Mouse (Mus musculus) MEL (cell line): Measurements from ENCODE around the gene Tmem87b. TPM values are rescaled to one million over a fixed set of nuclear protein-coding genes. Genes with fewer than 3 reads are reported as not detected.

Experiments used
- DNase-seq: peaks from one replicate; pipeline ENCODE4 v3.0.0; 2011; ENCODE audit warnings: low read depth, low spot score
- H3K27ac ChIP-seq: 2 replicates; pipeline ENCODE4 v1.5.1; 2012; ENCODE audit warnings: low read depth, mild to moderate bottlenecking, control low read depth, low read length, moderate library complexity; ENCODE audit not compliant: control insufficient read depth
- H3K27me3 ChIP-seq, 2 experiments: fragments of 150-350 bp in 1 of 2; sonication (generic) in 1 of 2; 2 replicates each; pipeline ENCODE4 v1.6.1; 2012; ENCODE audit warnings: low read length in 2 of 2, mild to moderate bottlenecking in 2 of 2, improper control_type of control experiment in 1 of 2, moderate library complexity in 1 of 2; ENCODE audit not compliant: insufficient read depth in 2 of 2, control insufficient read depth in 1 of 2
- H3K36me3 ChIP-seq, 2 experiments: 2 replicates each; pipeline ENCODE4 v1.6.1; 2012 to 2014; ENCODE audit warnings: low read length in 2 of 2, improper control_type of control experiment in 1 of 2, inconsistent platforms in 1 of 2, mild to moderate bottlenecking in 1 of 2; ENCODE audit not compliant: insufficient read depth in 2 of 2, control insufficient read depth in 1 of 2
- H3K4me1 ChIP-seq, 2 experiments: fragments of 150-350 bp in 1 of 2; sonication (generic) in 1 of 2; 2 replicates each; pipeline ENCODE4 v1.6.1; 2012; ENCODE audit warnings: low read length in 2 of 2, improper control_type of control experiment in 1 of 2, mild to moderate bottlenecking in 1 of 2; ENCODE audit not compliant: insufficient read depth in 2 of 2, control insufficient read depth in 1 of 2
- H3K4me3 ChIP-seq, 2 experiments: fragments of 150-350 bp in 1 of 2; sonication (generic) in 1 of 2; 2 replicates each; pipeline ENCODE4 v1.5.1; 2012; ENCODE audit warnings: low read depth in 2 of 2, low read length in 2 of 2, mild to moderate bottlenecking in 2 of 2, moderate library complexity in 2 of 2, control low read depth in 1 of 2, improper control_type of control experiment in 1 of 2; ENCODE audit not compliant: control insufficient read depth in 1 of 2, insufficient read depth in 1 of 2
- H3K79me2 ChIP-seq: 2 replicates; pipeline ENCODE4 v1.6.1; 2012; ENCODE audit warnings: mild to moderate bottlenecking, low read length, moderate library complexity; ENCODE audit not compliant: control insufficient read depth, poor library complexity, insufficient read depth
- H3K9ac ChIP-seq: 2 replicates; pipeline ENCODE4 v1.6.1; 2012; ENCODE audit warnings: low read depth, mild to moderate bottlenecking, control low read depth, low read length, moderate library complexity; ENCODE audit not compliant: control insufficient read depth, poor library complexity, severe bottlenecking
- H3K9me3 ChIP-seq: fragments of 150-350 bp; sonication (generic); replicated peaks from 2 replicates; pipeline ENCODE4 v1.6.1; 2012; ENCODE audit warnings: mild to moderate bottlenecking, low read length, improper control_type of control experiment, moderate library complexity; ENCODE audit not compliant: insufficient read depth
- BHLHE40 ChIP-seq: IDR thresholded peaks from 2 replicates; pipeline ENCODE4 v1.6.1; 2012; ENCODE audit warnings: low read depth, mild to moderate bottlenecking, inconsistent platforms, low read length, improper control_type of control experiment, borderline replicate concordance
- CTCF ChIP-seq, 3 experiments: IDR thresholded peaks in 2 of 3; conservative IDR thresholded peaks in 1 of 3; 2 replicates each; pipeline ENCODE4 v1.5.1; 2011 to 2012; ENCODE audit warnings: low read length in 3 of 3, low read depth in 2 of 3, mild to moderate bottlenecking in 2 of 3, improper control_type of control experiment in 1 of 3, inconsistent platforms in 1 of 3, mixed read lengths in 1 of 3, moderate library complexity in 1 of 3; ENCODE audit not compliant: control insufficient read depth in 1 of 3, insufficient read depth in 1 of 3, poor library complexity in 1 of 3, severe bottlenecking in 1 of 3
- E2F4 ChIP-seq: IDR thresholded peaks from 2 replicates; pipeline ENCODE4 v1.6.1; 2011; ENCODE audit warnings: low read depth, low read length, improper control_type of control experiment, borderline replicate concordance
- ELF1 ChIP-seq: IDR thresholded peaks from 2 replicates; pipeline ENCODE4 v1.6.1; 2014; ENCODE audit warnings: low read depth, mild to moderate bottlenecking, inconsistent platforms, low read length, improper control_type of control experiment, moderate library complexity
- EP300 ChIP-seq, 2 experiments: IDR thresholded peaks; 2 replicates each; pipeline ENCODE4 v1.6.1; 2011; ENCODE audit warnings: improper control_type of control experiment in 2 of 2, low read length in 2 of 2, low read depth in 1 of 2, mild to moderate bottlenecking in 1 of 2
- GATA1 ChIP-seq: IDR thresholded peaks from 2 replicates; pipeline ENCODE4 v1.6.1; 2011; ENCODE audit warnings: low read depth, low read length, improper control_type of control experiment
- HCFC1 ChIP-seq: IDR thresholded peaks from 2 replicates; pipeline ENCODE4 v1.6.1; 2012; ENCODE audit warnings: low read depth, mild to moderate bottlenecking, inconsistent platforms, low read length, improper control_type of control experiment, moderate library complexity
- JUND ChIP-seq: IDR thresholded peaks from 2 replicates; pipeline ENCODE4 v1.6.1; 2011; ENCODE audit warnings: low read depth, mild to moderate bottlenecking, improper control_type of control experiment, low read length
- MAZ ChIP-seq: IDR thresholded peaks from 2 replicates; pipeline ENCODE4 v1.6.1; 2012; ENCODE audit warnings: low read depth, mild to moderate bottlenecking, inconsistent platforms, low read length, improper control_type of control experiment
- MXI1 ChIP-seq: IDR thresholded peaks from 2 replicates; pipeline ENCODE4 v1.6.1; 2011; ENCODE audit warnings: mild to moderate bottlenecking, low read depth, low read length, improper control_type of control experiment
- MYC ChIP-seq: IDR thresholded peaks from 2 replicates; pipeline ENCODE4 v1.6.1; 2011; ENCODE audit warnings: low read depth, mild to moderate bottlenecking, low read length, improper control_type of control experiment, moderate library complexity
- NELFE ChIP-seq: IDR thresholded peaks from 2 replicates; pipeline ENCODE4 v1.6.1; 2011; ENCODE audit warnings: low read depth, low read length, improper control_type of control experiment
- NRF1 ChIP-seq: IDR thresholded peaks from 2 replicates; pipeline ENCODE4 v1.6.1; 2014; ENCODE audit warnings: low read depth, mild to moderate bottlenecking, inconsistent platforms, low read length, improper control_type of control experiment, moderate library complexity; ENCODE audit not compliant: poor library complexity, insufficient read depth, severe bottlenecking
- POLR2A ChIP-seq, 2 experiments: IDR thresholded peaks; 2 replicates each; pipeline ENCODE4 v1.6.1; 2011 to 2012; ENCODE audit warnings: low read length in 2 of 2, mild to moderate bottlenecking in 2 of 2, control low read depth in 1 of 2, improper control_type of control experiment in 1 of 2, low read depth in 1 of 2, moderate library complexity in 1 of 2; ENCODE audit not compliant: control insufficient read depth in 1 of 2, insufficient read depth in 1 of 2, poor library complexity in 1 of 2
- POLR2AphosphoS5 ChIP-seq: IDR thresholded peaks from 2 replicates; pipeline ENCODE4 v1.6.1; 2012; ENCODE audit warnings: low read depth, borderline replicate concordance, mild to moderate bottlenecking, inconsistent platforms, low read length, moderate library complexity, mixed read lengths
- SIN3A ChIP-seq: IDR thresholded peaks from 2 replicates; pipeline ENCODE4 v1.6.1; 2012; ENCODE audit warnings: low read length, improper control_type of control experiment, inconsistent platforms
- SMC3 ChIP-seq: IDR thresholded peaks from 2 replicates; pipeline ENCODE4 v1.6.1; 2011; ENCODE audit warnings: low read depth, low read length, improper control_type of control experiment
- TAL1 ChIP-seq: IDR thresholded peaks from 2 replicates; pipeline ENCODE4 v1.6.1; 2012; ENCODE audit warnings: mild to moderate bottlenecking, inconsistent platforms, low read length, moderate library complexity, mixed read lengths
- TBP ChIP-seq: IDR thresholded peaks from 2 replicates; pipeline ENCODE4 v1.8.0; 2011; ENCODE audit warnings: low read depth, low read length, improper control_type of control experiment
- TCF12 ChIP-seq: IDR thresholded peaks from 2 replicates; pipeline ENCODE4 v1.6.1; 2014; ENCODE audit warnings: low read depth, mild to moderate bottlenecking, inconsistent platforms, low read length, improper control_type of control experiment, moderate library complexity
- UBTF ChIP-seq: IDR thresholded peaks from 2 replicates; pipeline ENCODE4 v1.6.1; 2012; ENCODE audit warnings: low read depth, mild to moderate bottlenecking, inconsistent platforms, low read length, improper control_type of control experiment, moderate library complexity, borderline replicate concordance; ENCODE audit not compliant: insufficient read depth
- USF1 ChIP-seq: IDR thresholded peaks from 2 replicates; pipeline ENCODE4 v1.6.1; 2014; ENCODE audit warnings: low read depth, mild to moderate bottlenecking, inconsistent platforms, low read length, improper control_type of control experiment, moderate library complexity
- USF2 ChIP-seq, 2 experiments: IDR thresholded peaks; 2 replicates each; pipeline ENCODE4 v1.6.1; 2011 to 2012; ENCODE audit warnings: improper control_type of control experiment in 2 of 2, low read length in 2 of 2, borderline replicate concordance in 1 of 2, inconsistent platforms in 1 of 2, low read depth in 1 of 2, mild to moderate bottlenecking in 1 of 2; ENCODE audit not compliant: insufficient read depth in 1 of 2
- ZKSCAN1 ChIP-seq: IDR thresholded peaks from 2 replicates; pipeline ENCODE4 v1.6.1; 2012; ENCODE audit warnings: low read depth, mild to moderate bottlenecking, inconsistent platforms, low read length, improper control_type of control experiment, moderate library complexity
- ZNF384 ChIP-seq: IDR thresholded peaks from 2 replicates; pipeline ENCODE4 v1.6.1; 2012; ENCODE audit warnings: low read depth, mild to moderate bottlenecking, inconsistent platforms, low read length, improper control_type of control experiment
- polyA plus RNA-seq, 2 experiments: library from polyadenylated mRNA; stranded (reverse) in 1 of 2; unstranded in 1 of 2; fragments of >175 nt in 1 of 2; fragments of >200 nt in 1 of 2; gene quantifications; 2 replicates each; pipeline versions ENCODE4 v1.2.1 to v1.2.4; 2012; ENCODE audit warnings: low replicate concordance in 2 of 2, low read depth in 1 of 2; ENCODE audit not compliant: insufficient read length in 2 of 2, insufficient read depth in 1 of 2, missing spikeins in 1 of 2
- total RNA-seq: library from RNA; depleted of rRNA; stranded (reverse); fragments of 300-350 nt; gene quantifications from 2 replicates; pipeline ENCODE4 v1.2.3, GENCODE M21; 2012

Tmem87b gene
- total and polyA plus RNA-seq, 3 experiments: 3.9 to 4.8 TPM; not detected in 1

DNA sequence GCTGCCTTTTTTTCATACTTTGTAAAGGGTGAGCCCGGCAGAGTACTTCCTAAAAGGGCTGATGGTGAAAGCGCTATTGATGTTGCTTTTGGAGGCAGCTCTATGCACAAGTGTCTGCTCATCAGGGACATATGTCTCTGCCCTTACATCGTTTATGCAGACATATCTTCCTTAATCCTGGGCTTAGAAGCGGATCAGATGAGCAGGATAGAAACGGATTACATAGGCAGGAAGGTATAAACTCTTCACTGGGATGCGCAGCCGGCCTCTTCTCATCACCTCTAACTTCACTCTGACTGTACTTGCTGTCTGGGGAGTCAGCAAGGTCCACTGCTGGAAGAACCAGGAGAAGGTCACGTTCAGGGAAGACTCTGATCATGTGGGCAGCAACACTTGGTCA, 19.6 kb downstream of the Tmem87b start:
- peaks cover 2 to 3% of the 10 kb centered on the region in 2 experiments; a peak in 2 of 4 replicates for H3K4me1 ChIP-seq
- peaks cover 0 to 6% of the 10 kb centered on the region in 2 experiments; a peak in 3 of 4 replicates for H3K36me3 ChIP-seq
- no peak for DNase-seq

DNA sequence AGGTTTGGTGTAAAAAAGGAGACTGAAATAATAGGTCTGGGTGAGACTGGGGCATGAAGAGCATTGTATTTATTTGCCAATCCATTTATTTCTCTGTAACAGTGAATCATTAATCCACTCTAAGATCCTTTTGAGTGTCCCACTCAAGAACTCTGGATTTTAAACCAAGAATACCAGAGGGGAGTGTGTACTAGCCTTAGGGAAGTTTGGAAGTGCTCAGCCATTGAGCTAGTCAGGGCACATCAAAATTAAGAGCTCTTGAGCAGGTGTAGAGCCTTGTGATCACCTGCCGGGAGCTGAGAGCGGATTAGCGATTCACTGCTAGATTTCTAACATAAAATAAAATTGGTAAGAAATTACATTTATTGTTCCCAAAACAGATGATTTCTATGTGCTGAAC, 20.7 kb downstream of the Tmem87b start:
- Histone ChIP-seq H3K4me1 (peaks cover 5 to 9% of the 10 kb centered on the region in 2 experiments; a peak in 2 of 4 replicates), H3K27me3 (no peaks in the 10 kb centered on the region), H3K9ac (no peak overlapping the region), H3K4me3 (no peak overlapping the region), H3K9me3 (no peaks in the 10 kb centered on the region), H3K79me2 (no peaks in the 10 kb centered on the region), H3K36me3 (peaks cover 0 to 12% of the 10 kb centered on the region in 2 experiments; a peak in 3 of 4 replicates), H3K27ac (no peak overlapping the region)
- TF ChIP-seq ZNF384 (no peak), MAZ (no peak), SIN3A (no peak), MYC (no peak), POLR2A (IDR thresholded peaks at IDR 0.05; ENCODE audit: control insufficient read depth in 1 of 2, insufficient read depth in 1 of 2, low read depth in 1 of 2, low read length in 2 of 2, poor library complexity in 1 of 2) (no peak), TAL1 (no peak), JUND (no peak), NRF1 (no peak), SMC3 (no peak), USF1 (no peak), TBP (no peak), HCFC1 (no peak), UBTF (no peak), ZKSCAN1 (no peak), ELF1 (no peak), TCF12 (no peak), BHLHE40 (no peak)
- DNase-seq: no peak

More for the DNA sequence above, 19.6 kb downstream of the Tmem87b start:
- Histone ChIP-seq H3K9me3 (no peaks in the 10 kb centered on the region), H3K27ac (no peak overlapping the region), H3K4me3 (no peak overlapping the region), H3K9ac (no peak overlapping the region), H3K79me2 (no peaks in the 10 kb centered on the region), H3K27me3 (no peaks in the 10 kb centered on the region)
- no peak for TF ChIP-seq SMC3
- TF ChIP-seq JUND: no peak
- no peak for TF ChIP-seq EP300 (IDR thresholded peaks at IDR 0.05; ENCODE audit: low read depth in 1 of 2, low read length in 2 of 2)
- no peak for TF ChIP-seq POLR2AphosphoS5
- no peak for TF ChIP-seq TBP
- TF ChIP-seq POLR2A (IDR thresholded peaks at IDR 0.05; ENCODE audit: control insufficient read depth in 1 of 2, insufficient read depth in 1 of 2, low read depth in 1 of 2, low read length in 2 of 2, poor library complexity in 1 of 2): no peak
- no peak for TF ChIP-seq E2F4
- TF ChIP-seq ZKSCAN1: no peak
- TF ChIP-seq USF2 (IDR thresholded peaks at IDR 0.05; ENCODE audit: borderline replicate concordance in 1 of 2, insufficient read depth in 1 of 2, low read depth in 1 of 2, low read length in 2 of 2): no peak
- no peak for TF ChIP-seq ELF1
- TF ChIP-seq UBTF: no peak
- TF ChIP-seq MXI1: no peak
- TF ChIP-seq NELFE: no peak
- TF ChIP-seq TCF12: no peak
- TF ChIP-seq GATA1: no peak
- TF ChIP-seq USF1: no peak
- TF ChIP-seq MAZ: no peak
- TF ChIP-seq CTCF (IDR thresholded peaks at IDR 0.05 in 2 of 3, conservative IDR thresholded peaks at IDR 0.05 in 1 of 3; ENCODE audit: control insufficient read depth in 1 of 3, insufficient read depth in 1 of 3, low read depth in 2 of 3, low read length in 3 of 3, poor library complexity in 1 of 3, severe bottlenecking in 1 of 3): no peak
- no peak for TF ChIP-seq MYC
